Mouse (Mus musculus): Measurements from ENCODE around the gene Krtap4-6. TPM values are rescaled to one million over a fixed set of nuclear protein-coding genes. Genes with fewer than 3 reads are reported as not detected.

The Krtap4-6 gene
- polyA plus RNA-seq, 1 experiment from 2014 or later: not detected

GRCm38 (mm10) chr11:99630890-99631289 is 34.9 kb downstream of the Krtap4-6 start:
- H3K27ac ChIP-seq (replicated peaks in 1 of 2; ENCODE audit: control insufficient read depth in 1 of 2, insufficient read depth in 1 of 2, low read depth in 2 of 2, low read length in 2 of 2): no peak overlapping the region
- H3K9me3 ChIP-seq (ENCODE audit: control insufficient read depth, low read length): no peaks in the 10 kb centered on the region
- no peak overlapping the region for H3K4me3 ChIP-seq (ENCODE audit: control insufficient read depth in 1 of 2, insufficient read depth in 1 of 2, low read depth in 1 of 2, low read length in 2 of 2)
- 61% methylated on average over 3 of the region's 3 CpGs for WGBS
- H3K9ac ChIP-seq (ENCODE audit: low read length): no peak overlapping the region
- no peaks in the 10 kb centered on the region for H3K27me3 ChIP-seq (ENCODE audit: control insufficient read depth, insufficient read depth, low read length)
- H3K4me2 ChIP-seq (ENCODE audit: low read length): no peak overlapping the region
- no peaks in the 10 kb centered on the region for H3K36me3 ChIP-seq (ENCODE audit: control insufficient read depth, insufficient read depth, low read length)
- no peak for ATAC-seq (ENCODE audit: insufficient number of reproducible peaks, insufficient read depth, low FRiP score, low read depth)
- no peaks in the 10 kb centered on the region for H3K4me1 ChIP-seq (ENCODE audit: control insufficient read depth in 2 of 2, insufficient read depth in 2 of 2, low read length in 2 of 2)

- ATAC-seq (ENCODE audit: insufficient number of reproducible peaks, insufficient read depth, low FRiP score, low read depth): no peak
- Histone ChIP-seq H3K9ac (ENCODE audit: low read length) (no peak within 1 kb of the TSS), H3K4me1 (ENCODE audit: control insufficient read depth in 2 of 2, insufficient read depth in 2 of 2, low read length in 2 of 2) (no peaks in the 10 kb centered on the region), H3K27me3 (ENCODE audit: control insufficient read depth, insufficient read depth, low read length) (no peaks in the 10 kb centered on the region), H3K9me3 (ENCODE audit: control insufficient read depth, low read length) (no peaks in the 10 kb centered on the region), H3K27ac (replicated peaks in 1 of 2; ENCODE audit: control insufficient read depth in 1 of 2, insufficient read depth in 1 of 2, low read depth in 2 of 2, low read length in 2 of 2) (no peak within 1 kb of the TSS), H3K4me2 (ENCODE audit: low read length) (no peak within 1 kb of the TSS), H3K4me3 (ENCODE audit: control insufficient read depth in 1 of 2, insufficient read depth in 1 of 2, low read depth in 1 of 2, low read length in 2 of 2) (no peak within 1 kb of the TSS), H3K36me3 (ENCODE audit: control insufficient read depth, insufficient read depth, low read length) (no peaks in the 10 kb centered on the region)
- 69% methylated on average over 4 of the region's 4 CpGs for WGBS
Observed at GRCm38 (mm10) chr11:99628138-99628537, 37.6 kb downstream of the Krtap4-6 start, which contains the start of gene Krtap4-1. TSS of gene Krtap4-1 (minus strand) at chr11:99628238.

- no peak within 1 kb of the TSS for H3K9ac ChIP-seq (ENCODE audit: low read length)
- no peak within 1 kb of the TSS for H3K4me2 ChIP-seq (ENCODE audit: low read length)
- 77% methylated on average over 2 of the region's 2 CpGs for WGBS
- no peaks in the 10 kb centered on the region for H3K27me3 ChIP-seq (ENCODE audit: control insufficient read depth, insufficient read depth, low read length)
- no peaks in the 10 kb centered on the region for H3K36me3 ChIP-seq (ENCODE audit: control insufficient read depth, insufficient read depth, low read length)
- H3K4me1 ChIP-seq (ENCODE audit: control insufficient read depth in 2 of 2, insufficient read depth in 2 of 2, low read length in 2 of 2): no peaks in the 10 kb centered on the region
- H3K27ac ChIP-seq (replicated peaks in 1 of 2; ENCODE audit: control insufficient read depth in 1 of 2, insufficient read depth in 1 of 2, low read depth in 2 of 2, low read length in 2 of 2): no peak within 1 kb of the TSS
- no peak for ATAC-seq (ENCODE audit: insufficient number of reproducible peaks, insufficient read depth, low FRiP score, low read depth)
- H3K9me3 ChIP-seq (ENCODE audit: control insufficient read depth, low read length): no peaks in the 10 kb centered on the region
- H3K4me3 ChIP-seq (ENCODE audit: control insufficient read depth in 1 of 2, insufficient read depth in 1 of 2, low read depth in 1 of 2, low read length in 2 of 2): no peak within 1 kb of the TSS
Observed at GRCm38 (mm10) chr11:99620335-99620734, 45.4 kb downstream of the Krtap4-6 start, which contains the start of gene Gm11562. TSS of gene Gm11562 (minus strand) at chr11:99620435.

Other genes starting within 250 kb of the Krtap4-6 start
- gene Krt12, start 243.7 kb downstream of the Krtap4-6 start, polyA plus RNA-seq (2014; fragmentation: Nextera tagmentation; extraction: Ambion mirVana): not detected in 2 replicates
- gene Krt20, start 227.8 kb downstream of the Krtap4-6 start, polyA plus RNA-seq (2014; fragmentation: Nextera tagmentation; extraction: Ambion mirVana): 0.67 and 0.70 TPM in 2 replicates
- gene Krt23, start 172.8 kb downstream of the Krtap4-6 start, polyA plus RNA-seq (2014; fragmentation: Nextera tagmentation; extraction: Ambion mirVana): 0.38 TPM in 1 of 2 replicates, not detected in the other
- not detected in 2 replicates for gene Krt39, start 144.6 kb downstream of the Krtap4-6 start, polyA plus RNA-seq (2014; fragmentation: Nextera tagmentation; extraction: Ambion mirVana)
- not detected in 2 replicates for gene Krt40, start 122.8 kb downstream of the Krtap4-6 start, polyA plus RNA-seq (2014; fragmentation: Nextera tagmentation; extraction: Ambion mirVana)
- gene Krtap3-3, start 115.1 kb downstream of the Krtap4-6 start, polyA plus RNA-seq (2014; fragmentation: Nextera tagmentation; extraction: Ambion mirVana): not detected in 2 replicates
- gene Krtap3-2, start 109.1 kb downstream of the Krtap4-6 start, polyA plus RNA-seq (2014; fragmentation: Nextera tagmentation; extraction: Ambion mirVana): not detected in 2 replicates
- gene Gm11939, start 106.5 kb downstream of the Krtap4-6 start, polyA plus RNA-seq (2014; fragmentation: Nextera tagmentation; extraction: Ambion mirVana): not detected in 2 replicates
- gene Krtap3-1, start 99.3 kb downstream of the Krtap4-6 start, polyA plus RNA-seq (2014; fragmentation: Nextera tagmentation; extraction: Ambion mirVana): not detected in 2 replicates
- gene Krtap1-5, start 84.9 kb downstream of the Krtap4-6 start, polyA plus RNA-seq (2014; fragmentation: Nextera tagmentation; extraction: Ambion mirVana): not detected in 2 replicates
- not detected in 2 replicates for gene Krtap1-4, start 82.3 kb downstream of the Krtap4-6 start, polyA plus RNA-seq (2014; fragmentation: Nextera tagmentation; extraction: Ambion mirVana)
- not detected in 2 replicates for gene Krtap1-3, start 74.6 kb downstream of the Krtap4-6 start, polyA plus RNA-seq (2014; fragmentation: Nextera tagmentation; extraction: Ambion mirVana)
- gene Krtap9-3, start 67.9 kb downstream of the Krtap4-6 start, polyA plus RNA-seq (2014; fragmentation: Nextera tagmentation; extraction: Ambion mirVana): not detected in 2 replicates
- gene Gm11938, start 62.7 kb downstream of the Krtap4-6 start, polyA plus RNA-seq (2014; fragmentation: Nextera tagmentation; extraction: Ambion mirVana): not detected in 2 replicates
- gene Gm11937, start 55.8 kb downstream of the Krtap4-6 start, polyA plus RNA-seq (2014; fragmentation: Nextera tagmentation; extraction: Ambion mirVana): not detected in 2 replicates
- gene Krtap2-4, start 51.1 kb downstream of the Krtap4-6 start, polyA plus RNA-seq (2014; fragmentation: Nextera tagmentation; extraction: Ambion mirVana): not detected in 2 replicates
- gene Gm11562, start 45.5 kb downstream of the Krtap4-6 start, polyA plus RNA-seq (2014; fragmentation: Nextera tagmentation; extraction: Ambion mirVana): not detected in 2 replicates
- not detected in 2 replicates for gene Krtap4-1, start 37.7 kb downstream of the Krtap4-6 start, polyA plus RNA-seq (2014; fragmentation: Nextera tagmentation; extraction: Ambion mirVana)
- gene Krtap4-2, start 30.9 kb downstream of the Krtap4-6 start, polyA plus RNA-seq (2014; fragmentation: Nextera tagmentation; extraction: Ambion mirVana): not detected in 2 replicates
- not detected in 2 replicates for gene Krtap4-7, start 21.9 kb downstream of the Krtap4-6 start, polyA plus RNA-seq (2014; fragmentation: Nextera tagmentation; extraction: Ambion mirVana)
- gene Gm11555, start 15.7 kb downstream of the Krtap4-6 start, polyA plus RNA-seq (2014; fragmentation: Nextera tagmentation; extraction: Ambion mirVana): not detected in 2 replicates
- not detected in 2 replicates for gene Gm11563, start 7.0 kb downstream of the Krtap4-6 start, polyA plus RNA-seq (2014; fragmentation: Nextera tagmentation; extraction: Ambion mirVana)
- not detected in 2 replicates for gene Gm14190, start 24.8 kb upstream of the Krtap4-6 start, polyA plus RNA-seq (2014; fragmentation: Nextera tagmentation; extraction: Ambion mirVana)
- not detected in 2 replicates for gene Gm14180, start 68.3 kb upstream of the Krtap4-6 start, polyA plus RNA-seq (2014; fragmentation: Nextera tagmentation; extraction: Ambion mirVana)
- gene Gm11595, start 107.0 kb upstream of the Krtap4-6 start, polyA plus RNA-seq (2014; fragmentation: Nextera tagmentation; extraction: Ambion mirVana): not detected in 2 replicates
- not detected in 2 replicates for gene Krtap4-8, start 114.7 kb upstream of the Krtap4-6 start, polyA plus RNA-seq (2014; fragmentation: Nextera tagmentation; extraction: Ambion mirVana)
- gene Krtap4-9, start 119.2 kb upstream of the Krtap4-6 start, polyA plus RNA-seq (2014; fragmentation: Nextera tagmentation; extraction: Ambion mirVana): not detected in 2 replicates
- not detected in 2 replicates for gene Gm11596, start 127.5 kb upstream of the Krtap4-6 start, polyA plus RNA-seq (2014; fragmentation: Nextera tagmentation; extraction: Ambion mirVana)
- gene Gm11569, start 133.0 kb upstream of the Krtap4-6 start, polyA plus RNA-seq (2014; fragmentation: Nextera tagmentation; extraction: Ambion mirVana): not detected in 2 replicates
- gene Gm11554, start 138.5 kb upstream of the Krtap4-6 start, polyA plus RNA-seq (2014; fragmentation: Nextera tagmentation; extraction: Ambion mirVana): not detected in 2 replicates
- not detected in 2 replicates for gene Krtap4-13, start 143.9 kb upstream of the Krtap4-6 start, polyA plus RNA-seq (2014; fragmentation: Nextera tagmentation; extraction: Ambion mirVana)
- gene Gm11564, start 149.7 kb upstream of the Krtap4-6 start, polyA plus RNA-seq (2014; fragmentation: Nextera tagmentation; extraction: Ambion mirVana): not detected in 2 replicates
- not detected in 2 replicates for gene 2300003K06Rik, start 172.1 kb upstream of the Krtap4-6 start, polyA plus RNA-seq (2014; fragmentation: Nextera tagmentation; extraction: Ambion mirVana)
- not detected in 2 replicates for gene Krtap4-16, start 185.6 kb upstream of the Krtap4-6 start, polyA plus RNA-seq (2014; fragmentation: Nextera tagmentation; extraction: Ambion mirVana)
- gene Gm11568, start 192.0 kb upstream of the Krtap4-6 start, polyA plus RNA-seq (2014; fragmentation: Nextera tagmentation; extraction: Ambion mirVana): not detected in 2 replicates
- gene Gm11559, start 198.5 kb upstream of the Krtap4-6 start, polyA plus RNA-seq (2014; fragmentation: Nextera tagmentation; extraction: Ambion mirVana): not detected in 2 replicates
- gene Krtap9-1, start 207.4 kb upstream of the Krtap4-6 start, polyA plus RNA-seq (2014; fragmentation: Nextera tagmentation; extraction: Ambion mirVana): not detected in 2 replicates
- not detected in 2 replicates for gene Gm11567, start 213.2 kb upstream of the Krtap4-6 start, polyA plus RNA-seq (2014; fragmentation: Nextera tagmentation; extraction: Ambion mirVana)
- gene Krtap31-1, start 242.0 kb upstream of the Krtap4-6 start, polyA plus RNA-seq (2014; fragmentation: Nextera tagmentation; extraction: Ambion mirVana): not detected in 2 replicates
- not detected in 2 replicates for gene Gm11565, start 248.8 kb upstream of the Krtap4-6 start, polyA plus RNA-seq (2014; fragmentation: Nextera tagmentation; extraction: Ambion mirVana)